Comparison of ENCODE assay signal across 24 mouse cellular contexts in the genomic region with DNA sequence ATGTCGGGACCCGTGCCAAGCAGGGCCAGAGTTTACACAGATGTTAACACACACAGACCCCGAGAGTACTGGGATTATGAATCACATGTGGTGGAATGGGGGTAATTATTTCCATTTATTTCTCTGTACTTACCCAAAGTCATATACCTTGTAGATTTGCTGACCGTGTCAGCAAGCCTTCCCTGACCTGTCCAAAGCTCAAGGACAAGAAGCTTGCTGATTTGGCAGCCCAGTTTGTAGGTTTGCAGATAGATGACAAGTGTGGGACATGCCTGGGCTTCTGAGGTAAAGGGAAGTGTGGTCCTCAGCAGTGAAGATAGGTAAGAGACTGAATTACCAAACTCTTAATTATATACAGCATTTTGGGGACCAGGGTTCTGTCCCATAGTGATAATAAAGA.
"Had no signal": no experiment of that assay in that cellular context is flagged by ENCODE, and none has a peak within 500 bp of the region (broad histone marks: within the 10 kb centered on the region; RNA-seq: fewer than 3 reads in every experiment).

No protein-coding gene starts in this region.

- H3K4me3 ChIP-seq: heart, adult 2 months; hindbrain, embryonic 10.5 days; hindbrain, embryonic 12.5 days; intestine, embryonic 15.5 days; layer of hippocampus, adult 2 months; left cerebral cortex, adult 2 months; limb, embryonic 10.5 days; limb, embryonic 12.5 days had no signal

- DNase-seq: forebrain, postnatal 0 days; gastrocnemius, postnatal 14 days; gastrocnemius, postnatal 36 days; heart, adult 2 months; heart, postnatal 4 days; kidney, adult 18-20 months; kidney, adult 8-10 months; kidney, postnatal 10 days; kidney, postnatal 25 days; kidney, postnatal 4 days; liver had no signal

- H3K9ac ChIP-seq: forebrain, postnatal 0 days; hindbrain, embryonic 12.5 days; hindbrain, embryonic 14.5 days; intestine, embryonic 15.5 days; limb, embryonic 12.5 days; liver, embryonic 14.5 days had no signal

- H3K27ac ChIP-seq: heart, adult 2 months; hindbrain, embryonic 10.5 days; hindbrain, embryonic 12.5 days; hindbrain, embryonic 14.5 days; intestine, embryonic 15.5 days; layer of hippocampus, adult 2 months; left cerebral cortex, adult 2 months; limb, embryonic 10.5 days; limb, embryonic 12.5 days; liver, embryonic 14.5 days had no signal

- H3K4me1 ChIP-seq: hindbrain, embryonic 10.5 days; hindbrain, embryonic 12.5 days; intestine, embryonic 15.5 days; limb, embryonic 10.5 days; limb, embryonic 12.5 days had no signal

- H3K4me2 ChIP-seq: heart, embryonic 11.5 days; hindbrain, embryonic 12.5 days; hindbrain, embryonic 14.5 days; intestine, embryonic 15.5 days; limb, embryonic 12.5 days had no signal

- ATAC-seq: forebrain, postnatal 0 days; hindbrain, embryonic 16.5 days; inflammation-experienced regulatory T-cells, adult 6 months; intestine, embryonic 15.5 days; intestine, postnatal 0 days had no signal

- H3K9me3 ChIP-seq: hindbrain, embryonic 10.5 days; hindbrain, embryonic 12.5 days; intestine, embryonic 15.5 days; limb, embryonic 10.5 days; limb, embryonic 12.5 days had no signal

- H3K27me3 ChIP-seq: hindbrain, embryonic 12.5 days; intestine, embryonic 15.5 days; limb, embryonic 12.5 days had no signal
